8 mouse cellular contexts compared by ENCODE assay signal in the genomic region with DNA sequence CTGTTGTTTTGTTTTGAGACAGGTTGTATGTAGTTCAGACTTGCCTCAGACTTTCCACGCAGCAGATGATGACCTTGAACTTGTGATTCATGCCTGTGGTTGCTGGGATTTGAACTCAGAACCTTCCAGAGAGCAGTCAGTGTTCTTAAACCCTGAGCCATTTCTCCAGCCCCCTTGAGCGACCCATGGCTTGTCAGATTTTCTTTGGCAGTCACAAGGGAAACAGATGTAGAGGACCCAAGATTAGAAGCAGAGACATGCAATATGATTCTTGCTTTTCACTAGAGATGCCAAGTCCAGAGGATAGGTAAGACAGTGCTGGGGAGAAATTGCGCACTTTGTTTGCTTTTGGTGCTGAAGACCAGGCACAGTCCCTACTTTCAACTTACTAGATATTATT. TPM values are rescaled to one million over a fixed set of nuclear protein-coding genes. Genes with fewer than 3 reads are reported as not detected.
DNase-seq lines count a peak whose midpoint lies in the region; ATAC-seq and TF ChIP-seq lines count a peak whose summit lies in the region.

A gene (minus strand): TSS at position 101 of the 400 bp plus-strand sequence.

- no peaks in the 10 kb centered on the region for H3K27me3 ChIP-seq in kidney, embryonic 16.5 days (ENCODE audit: insufficient read depth, low read length)
- no peaks in the 10 kb centered on the region for H3K27me3 ChIP-seq in heart, postnatal 0 days (ENCODE audit: control insufficient read depth, insufficient read depth, low read length)
- no peaks in the 10 kb centered on the region for H3K27me3 ChIP-seq in limb, embryonic 13.5 days
- no peaks in the 10 kb centered on the region for H3K27me3 ChIP-seq in stomach, embryonic 15.5 days (replicated peaks)

- no peak within 1 kb of the TSS for H3K9ac ChIP-seq in kidney, embryonic 16.5 days (replicated peaks; ENCODE audit: low read length)
- no peak within 1 kb of the TSS for H3K9ac ChIP-seq in heart, postnatal 0 days (replicated peaks; ENCODE audit: low read depth, low read length)
- no peak within 1 kb of the TSS for H3K9ac ChIP-seq in limb, embryonic 13.5 days
- H3K9ac ChIP-seq in stomach, embryonic 15.5 days, result no peak within 1 kb of the TSS

- H3K4me3 ChIP-seq in kidney, embryonic 16.5 days (ENCODE audit: low read length), result no peak within 1 kb of the TSS
- no peak within 1 kb of the TSS for H3K4me3 ChIP-seq in bone marrow macrophage, adult 2 months (ENCODE audit: insufficient read depth, low read length)
- H3K4me3 ChIP-seq in heart, postnatal 0 days (ENCODE audit: low read depth, low read length), result no peak within 1 kb of the TSS
- 0 out of 2 replicates have a peak within 1 kb of the TSS, but pooled peaks have one; percentile 76 for H3K4me3 ChIP-seq in limb, embryonic 13.5 days
- H3K4me3 ChIP-seq in stomach, embryonic 15.5 days (replicated peaks), result no peak within 1 kb of the TSS

- no peak for ATAC-seq in kidney, embryonic 16.5 days (ENCODE audit: low FRiP score, low TSS enrichment)
- no peak for ATAC-seq in heart, postnatal 0 days (ENCODE audit: insufficient read depth, low read depth)
- ATAC-seq in limb, embryonic 13.5 days (ENCODE audit: low FRiP score, low read depth), result no peak
- ATAC-seq in stomach, embryonic 15.5 days (ENCODE audit: insufficient read depth, low FRiP score, low read depth), result no peak

- peaks cover 16% of the 10 kb centered on the region for H3K36me3 ChIP-seq in kidney, embryonic 16.5 days (ENCODE audit: insufficient read depth, low read length)
- peaks cover 16% of the 10 kb centered on the region for H3K36me3 ChIP-seq in heart, postnatal 0 days (replicated peaks; ENCODE audit: control insufficient read depth, insufficient read depth, low read length)
- peaks cover 20% of the 10 kb centered on the region for H3K36me3 ChIP-seq in limb, embryonic 13.5 days
- peaks cover 10% of the 10 kb centered on the region for H3K36me3 ChIP-seq in stomach, embryonic 15.5 days

- peaks cover 32% of the 10 kb centered on the region for H3K4me1 ChIP-seq in kidney, embryonic 16.5 days (ENCODE audit: insufficient read depth, low read length)
- H3K4me1 ChIP-seq in bone marrow macrophage, adult 2 months (ENCODE audit: control insufficient read depth, insufficient read depth, low read length), result peaks cover 20% of the 10 kb centered on the region
- H3K4me1 ChIP-seq in heart, postnatal 0 days (ENCODE audit: control insufficient read depth, insufficient read depth), result peaks cover 29% of the 10 kb centered on the region
- peaks cover 36% of the 10 kb centered on the region for H3K4me1 ChIP-seq in limb, embryonic 13.5 days
- peaks cover 21% of the 10 kb centered on the region for H3K4me1 ChIP-seq in stomach, embryonic 15.5 days

- no peak for DNase-seq in kidney, adult 9 months
- DNase-seq in heart, postnatal 0 days (ENCODE audit: low spot score), result no peak
- DNase-seq in embryo, embryonic 11 days, result no peak
- DNase-seq in urinary bladder, postnatal 10 days (ENCODE audit: low spot score), result no peak

- H3K4me2 ChIP-seq in kidney, embryonic 16.5 days (replicated peaks; ENCODE audit: low read depth, low read length), result no peak within 1 kb of the TSS
- no peak within 1 kb of the TSS for H3K4me2 ChIP-seq in heart, postnatal 0 days (ENCODE audit: low read depth, low read length)
- 0 out of 2 replicates have a peak within 1 kb of the TSS, but pooled peaks have one; percentile 70 for H3K4me2 ChIP-seq in limb, embryonic 13.5 days (replicated peaks)
- no peak within 1 kb of the TSS for H3K4me2 ChIP-seq in stomach, embryonic 15.5 days

- no peak for TF ChIP-seq EP300 in heart, postnatal 0 days (IDR thresholded peaks at IDR 0.05; ENCODE audit: low read depth)

- TF ChIP-seq CTCF in bone marrow macrophage, adult 2 months (IDR thresholded peaks at IDR 0.05; ENCODE audit: low read depth, low read length), result no peak
- TF ChIP-seq CTCF in heart, postnatal 0 days (IDR thresholded peaks at IDR 0.05; ENCODE audit: low read depth), result no peak

- no peaks in the 10 kb centered on the region for H3K9me3 ChIP-seq in kidney, embryonic 16.5 days (ENCODE audit: low read length)
- H3K9me3 ChIP-seq in heart, postnatal 0 days (replicated peaks; ENCODE audit: control insufficient read depth, low read length), result no peaks in the 10 kb centered on the region
- H3K9me3 ChIP-seq in limb, embryonic 13.5 days, result no peaks in the 10 kb centered on the region
- H3K9me3 ChIP-seq in stomach, embryonic 15.5 days, result no peaks in the 10 kb centered on the region

- TF ChIP-seq POLR2A in bone marrow macrophage, adult 2 months (IDR thresholded peaks at IDR 0.05; ENCODE audit: borderline replicate concordance, low read depth, low read length), result no peak

- WGBS in kidney, embryonic 16.5 days, result 89% methylated on average over 3 of the region's 3 CpGs
- WGBS in heart, postnatal 0 days, result 91% methylated on average over 3 of the region's 3 CpGs
- 90% methylated on average over 3 of the region's 3 CpGs for WGBS in limb, embryonic 13.5 days
- 88% methylated on average over 3 of the region's 3 CpGs for WGBS in stomach, embryonic 15.5 days

- H3K27ac ChIP-seq in kidney, embryonic 16.5 days (ENCODE audit: low read length), result no peak within 1 kb of the TSS
- no peak within 1 kb of the TSS for H3K27ac ChIP-seq in bone marrow macrophage, adult 2 months (ENCODE audit: insufficient read depth, low read depth, low read length)
- no peak within 1 kb of the TSS for H3K27ac ChIP-seq in heart, postnatal 0 days (ENCODE audit: low read depth)
- no peak within 1 kb of the TSS for H3K27ac ChIP-seq in limb, embryonic 13.5 days
- no peak within 1 kb of the TSS for H3K27ac ChIP-seq in stomach, embryonic 15.5 days

RNA-seq across cellular contexts. Expression of the gene that starts here (rescaled TPM):
- polyA plus RNA-seq in kidney, embryonic 16.5 days (2015; fragmentation: Nextera tagmentation; extraction: Ambion mirVana), result 44.7 and 46.3 TPM in 2 replicates
- polyA plus RNA-seq in bone marrow macrophage, adult 2 months (2012; ENCODE audit: insufficient read depth, insufficient read length, missing spikeins), result 16.9 and 17.1 TPM in 2 replicates
- 28.3 and 32.2 TPM in 2 replicates for total RNA-seq in heart, postnatal 0 days (2014; rRNA removed; ENCODE audit: low replicate concordance)
- polyA plus RNA-seq in heart, postnatal 0 days (2015; fragmentation: Nextera tagmentation; extraction: Ambion mirVana), result 11.5 and 12.9 TPM in 2 replicates
- 52.1 and 54.6 TPM in 2 replicates for polyA plus RNA-seq in limb, embryonic 13.5 days (2015; fragmentation: Nextera tagmentation; extraction: Ambion mirVana)
- 38.0 and 41.2 TPM in 2 replicates for polyA plus RNA-seq in stomach, embryonic 15.5 days (2015; fragmentation: Nextera tagmentation; extraction: Ambion mirVana)
